Mouse (Mus musculus): ENCODE measurements around the gene Pappa.

Gene Pappa

DNA sequence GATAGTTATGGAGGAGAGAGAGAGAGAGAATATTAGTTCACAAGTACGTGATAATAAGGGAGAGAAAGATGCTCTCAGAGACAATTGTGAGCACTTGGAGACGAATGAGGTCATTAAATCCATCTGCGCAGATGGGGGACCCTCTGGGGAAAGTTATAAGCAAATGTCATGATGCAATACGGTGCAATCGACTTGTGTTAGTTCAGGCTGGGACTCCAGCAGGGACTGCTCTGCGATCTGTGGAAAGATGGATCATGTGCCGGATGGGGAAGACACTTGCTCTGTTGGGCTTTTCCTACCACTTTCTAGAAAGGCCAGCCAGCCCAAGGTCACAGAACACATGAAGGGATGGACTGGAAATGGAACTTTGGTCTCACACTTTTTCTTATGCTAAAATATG is 226.5 kb downstream of the Pappa start:
- no peak for DNase-seq

- no peak for DNase-seq
These were observed 230.6 kb downstream of the Pappa start for GRCm38 (mm10) chr4:65354580-65354979.

DNA sequence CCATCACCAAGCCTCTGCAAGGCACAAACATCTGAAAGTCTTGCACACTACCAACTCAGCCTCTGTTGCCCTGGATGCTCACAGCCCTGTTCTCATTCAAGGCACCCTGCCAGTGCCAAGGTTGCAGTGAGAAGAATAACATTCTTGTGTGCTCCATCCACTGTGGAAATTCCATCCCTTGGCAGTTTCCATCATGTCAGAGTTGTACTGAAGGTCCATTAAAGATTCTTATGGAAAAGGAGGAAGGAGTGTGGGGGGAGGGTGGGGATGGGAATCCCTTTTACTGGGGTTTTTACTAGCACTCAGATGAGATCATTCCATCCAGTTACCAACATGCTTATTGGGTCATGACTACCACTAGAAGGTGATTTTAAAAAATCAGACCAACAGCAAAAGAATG is 243.2 kb downstream of the Pappa start:
- no peak for DNase-seq

- no peak for DNase-seq
These were observed 248.8 kb downstream of the Pappa start for GRCm38 (mm10) chr4:65372731-65373130.

- DNase-seq, result no peak
These were observed 249.9 kb downstream of the Pappa start for GRCm38 (mm10) chr4:65373841-65374240.

DNA sequence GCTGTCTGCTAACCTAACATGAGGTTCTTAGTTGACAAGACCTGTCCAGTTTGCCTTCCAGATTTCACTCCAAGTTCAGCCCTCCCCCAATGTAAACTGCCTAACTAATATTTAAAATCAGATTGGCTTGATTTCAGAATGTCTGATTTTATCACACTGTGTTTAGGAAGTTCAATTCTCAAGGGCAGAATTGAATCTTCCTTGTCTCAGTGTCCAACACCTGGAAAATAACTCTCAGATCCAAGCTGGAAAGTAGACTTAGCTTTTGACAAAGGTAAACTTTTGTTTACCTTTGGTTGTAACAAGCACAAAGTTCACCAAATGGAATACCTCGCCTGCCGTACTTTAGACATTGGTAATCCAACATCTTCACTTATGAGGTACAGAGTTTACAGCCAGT is 252.6 kb downstream of the Pappa start:
- no peak for DNase-seq

DNA sequence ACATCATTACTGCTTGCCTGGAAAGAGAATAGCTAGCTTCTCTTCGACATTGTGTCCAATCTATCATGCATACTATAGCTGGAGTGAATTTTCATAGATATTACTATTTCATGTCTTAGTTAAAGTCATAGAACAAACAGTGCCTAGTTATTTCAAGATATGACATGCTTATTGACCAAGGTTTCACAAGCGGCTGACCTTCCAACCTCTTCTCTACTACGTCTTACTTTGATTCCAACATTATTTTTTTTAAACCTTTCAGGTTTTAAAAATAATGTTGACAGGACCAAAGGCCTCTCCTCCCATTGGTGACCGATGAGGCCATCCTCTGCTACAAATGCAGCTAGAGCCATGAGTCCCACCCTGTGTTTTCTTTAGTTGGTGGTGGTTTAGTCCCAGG is 255.5 kb downstream of the Pappa start:
- DNase-seq, result no peak

- DNase-seq, result no peak
These were observed 259.1 kb downstream of the Pappa start for GRCm38 (mm10) chr4:65383070-65383469.

DNA sequence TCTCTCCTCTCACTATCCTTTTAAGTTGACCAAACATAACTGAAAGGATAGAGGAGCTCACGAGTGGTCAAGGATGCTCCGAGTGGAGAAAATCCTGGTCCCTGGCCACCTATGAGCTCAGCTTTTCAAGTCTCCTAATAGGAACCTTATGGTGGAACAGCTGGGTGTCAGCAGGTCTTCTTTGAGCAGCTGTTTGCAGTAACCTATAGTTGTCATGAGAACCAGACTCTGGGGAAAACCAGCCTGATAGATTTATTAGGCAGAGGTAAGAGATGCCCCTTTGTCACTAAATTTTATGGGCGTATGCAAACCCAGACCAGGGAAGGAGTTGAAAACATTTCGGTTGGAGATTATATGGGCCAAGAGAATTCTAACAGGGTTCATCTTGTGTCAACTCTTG is 267.0 kb downstream of the Pappa start:
- no peak for DNase-seq

DNA sequence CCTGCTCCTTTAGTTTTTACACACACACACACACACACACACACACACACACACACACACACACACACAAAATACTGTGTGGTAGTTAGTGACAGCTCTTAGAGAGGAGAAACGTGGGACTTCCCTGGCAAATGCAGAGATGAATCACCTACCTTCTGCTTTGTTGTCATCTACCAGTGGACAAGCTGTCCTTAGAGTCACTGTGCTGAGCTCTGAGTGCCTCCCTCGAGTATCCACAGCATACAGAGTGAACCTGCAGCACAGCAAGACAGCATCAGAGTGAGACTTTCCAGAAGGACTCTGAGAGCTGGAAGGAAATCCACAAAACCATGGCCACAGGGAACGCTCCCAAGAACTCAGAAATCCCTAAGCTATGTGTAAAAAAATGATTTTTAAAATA is 272.8 kb downstream of the Pappa start:
- DNase-seq, result no peak

DNA sequence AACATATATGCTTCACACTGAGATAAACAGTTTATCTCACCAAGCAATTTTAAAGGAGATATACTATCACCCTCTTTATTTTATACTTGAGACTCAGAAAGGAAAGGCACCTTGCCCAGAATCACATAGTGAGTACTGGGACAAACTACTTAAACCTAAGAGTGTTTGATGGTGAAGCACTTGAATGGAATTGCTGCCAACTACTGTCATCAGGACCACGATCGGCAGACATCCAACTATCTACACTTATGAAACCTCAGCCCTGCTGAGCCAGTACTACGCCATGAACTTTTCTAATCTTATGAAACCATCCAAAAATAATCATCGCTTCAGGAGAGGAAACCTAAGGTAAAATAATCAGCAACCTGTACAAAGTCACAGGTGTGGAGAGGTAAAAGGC is 275.5 kb downstream of the Pappa start:
- DNase-seq, result no peak

- no peak for DNase-seq
These were observed 278.3 kb downstream of the Pappa start for GRCm38 (mm10) chr4:65402286-65402685.

DNA sequence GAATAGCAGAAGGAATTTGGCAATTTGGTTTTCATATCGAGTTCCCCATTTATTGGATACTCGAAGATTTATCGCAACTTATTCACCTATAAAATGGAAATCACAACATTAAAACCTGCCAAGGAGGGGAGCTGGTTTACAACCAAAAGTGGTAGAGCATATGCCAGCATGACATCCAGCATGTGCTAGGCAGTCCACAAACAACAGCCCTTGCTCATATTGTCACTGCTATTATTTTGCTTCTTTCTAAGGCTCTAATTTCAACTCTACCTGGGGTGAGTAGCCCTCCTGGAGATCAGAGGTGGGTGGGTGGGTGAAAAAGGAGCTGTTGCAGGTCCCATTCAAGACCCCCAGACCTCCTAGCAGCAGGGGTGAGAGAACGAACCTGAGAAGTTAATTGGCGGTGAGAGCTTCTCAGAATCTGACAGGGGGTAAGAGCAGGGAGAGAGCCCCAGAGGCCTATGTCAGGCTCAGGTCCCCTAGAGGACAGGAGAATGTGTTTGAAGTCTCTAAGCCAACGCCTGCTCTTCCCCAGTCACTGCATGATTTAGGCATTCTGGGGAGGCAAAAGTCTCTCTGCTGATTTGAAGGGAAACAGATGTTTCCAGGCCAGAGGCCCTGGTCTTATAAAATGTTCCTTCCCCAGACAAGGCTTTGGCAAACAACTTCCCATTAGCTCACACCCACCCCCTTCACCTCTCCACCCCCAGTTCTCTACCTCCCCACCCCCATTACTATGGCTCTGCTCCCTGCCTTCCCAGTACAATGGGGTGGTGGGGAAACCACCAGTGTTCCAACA is 279.1 kb downstream of the Pappa start:
- no peak for DNase-seq

All from spleen, adult 18-20 months (tissue).